Mouse (Mus musculus) forebrain, embryonic 14.5 days (tissue): Measurements from ENCODE around the gene Slc3a2. TPM values are rescaled to one million over a fixed set of nuclear protein-coding genes. Genes with fewer than 3 reads are reported as not detected.

Experiments
- ATAC-seq: fragments of 200-750 bp; cut with Nextera tagmentation; 2 replicates; pipeline ENCODE4 v1.8.0; 2017; ENCODE audit warnings: mild to moderate bottlenecking, moderate library complexity
- DNase-seq: peaks from one replicate; pipeline ENCODE4 v3.0.0-alpha.2; 2015; ENCODE audit warnings: low spot score
- H3K27ac ChIP-seq: fragments of 300-500 bp; sonication (generic); 2 replicates; pipeline ENCODE4 v1.5.1; 2014; ENCODE audit warnings: low read depth, mild to moderate bottlenecking, control low read depth, low read length, moderate library complexity
- H3K27me3 ChIP-seq: fragments of 300-500 bp; sonication (generic); replicated peaks from 2 replicates; pipeline ENCODE4 v1.6.1; 2014; ENCODE audit warnings: low read length, control low read depth, mixed read lengths; ENCODE audit not compliant: control insufficient read depth, insufficient read depth
- H3K36me3 ChIP-seq: fragments of 300-500 bp; sonication (generic); 2 replicates; pipeline ENCODE4 v1.6.1; 2014; ENCODE audit warnings: low read length, control low read depth; ENCODE audit not compliant: control insufficient read depth, insufficient read depth
- H3K4me1 ChIP-seq: fragments of 300-500 bp; sonication (generic); 2 replicates; pipeline ENCODE4 v1.6.1; 2014; ENCODE audit warnings: antibody characterized with exemption, low read length, control low read depth; ENCODE audit not compliant: control insufficient read depth, insufficient read depth
- H3K4me2 ChIP-seq: fragments of 300-500 bp; sonication (generic); 2 replicates; pipeline ENCODE4 v1.6.1; 2014; ENCODE audit warnings: mild to moderate bottlenecking, control low read depth, low read length
- H3K4me3 ChIP-seq: fragments of 300-500 bp; sonication (generic); 2 replicates; pipeline ENCODE4 v1.5.1; 2014; ENCODE audit warnings: low read depth, low read length, control low read depth
- H3K9ac ChIP-seq: fragments of 300-500 bp; sonication (generic); 2 replicates; pipeline ENCODE4 v1.6.1; 2014; ENCODE audit warnings: mild to moderate bottlenecking, low read length, control low read depth, moderate library complexity
- H3K9me3 ChIP-seq: fragments of 300-500 bp; sonication (generic); replicated peaks from 2 replicates; pipeline ENCODE4 v1.6.1; 2016; ENCODE audit warnings: low read length, control low read depth, mixed read lengths; ENCODE audit not compliant: control insufficient read depth
- WGBS: fragments of 180-500 bp; shearing (Covaris S2); extraction: QIAGEN DNeasy Blood & Tissue Kit; methylation state at CpG from one replicate; pipeline ENCODE4 v1.1.7; 2014; 5-methylcytosine and 5-hydroxymethylcytosine counted together
- polyA plus RNA-seq: library from polyadenylated mRNA; unstranded; fragments of >200 nt; fragmentation: Nextera tagmentation; extraction: Ambion mirVana; gene quantifications from 2 replicates; pipeline ENCODE4 v1.2.1, GENCODE M21; 2014

Gene Slc3a2
- polyA plus RNA-seq, 1 experiment from 2014 or later: 179 TPM

GRCm38 (mm10) chr19:8706930-8707329 is 16.2 kb downstream of the Slc3a2 start:
- Histone ChIP-seq H3K27ac (no peak overlapping the region), H3K4me3 (no peak overlapping the region), H3K27me3 (no peaks in the 10 kb centered on the region), H3K9me3 (no peaks in the 10 kb centered on the region), H3K9ac (no peak overlapping the region), H3K36me3 (peaks cover 51% of the 10 kb centered on the region), H3K4me2 (no peak overlapping the region), H3K4me1 (peaks cover 7% of the 10 kb centered on the region)
- ATAC-seq: no peak
- 94% methylated on average over 7 of the region's 7 CpGs for WGBS
- no peak for DNase-seq

GRCm38 (mm10) chr19:8706132-8706667 is 17.0 kb downstream of the Slc3a2 start:
- no peak overlapping the region for H3K4me2 ChIP-seq
- no peaks in the 10 kb centered on the region; the same call in 1 of the 2 replicates for H3K4me1 ChIP-seq
- ATAC-seq (no peak), DNase-seq (no peak)
- no peaks in the 10 kb centered on the region for H3K9me3 ChIP-seq
- no peaks in the 10 kb centered on the region for H3K27me3 ChIP-seq
- no peak overlapping the region for H3K9ac ChIP-seq
- no peak overlapping the region for H3K4me3 ChIP-seq
- 86% methylated on average over 7 of the region's 7 CpGs for WGBS
- H3K27ac ChIP-seq: no peak overlapping the region
- H3K36me3 ChIP-seq: peaks cover 46% of the 10 kb centered on the region

- no peaks in the 10 kb centered on the region for H3K27me3 ChIP-seq
- ATAC-seq (no peak), DNase-seq (no peak)
- WGBS: 84% methylated on average over 6 of the region's 6 CpGs
- H3K9me3 ChIP-seq: no peaks in the 10 kb centered on the region
- H3K4me2 ChIP-seq: no peak overlapping the region
- no peak overlapping the region for H3K9ac ChIP-seq
- H3K4me3 ChIP-seq: no peak overlapping the region
- no peaks in the 10 kb centered on the region for H3K4me1 ChIP-seq
- peaks cover 37% of the 10 kb centered on the region for H3K36me3 ChIP-seq
- H3K27ac ChIP-seq: no peak overlapping the region
Measured at GRCm38 (mm10) chr19:8705026-8705708, 18.0 kb downstream of the Slc3a2 start.

DNA sequence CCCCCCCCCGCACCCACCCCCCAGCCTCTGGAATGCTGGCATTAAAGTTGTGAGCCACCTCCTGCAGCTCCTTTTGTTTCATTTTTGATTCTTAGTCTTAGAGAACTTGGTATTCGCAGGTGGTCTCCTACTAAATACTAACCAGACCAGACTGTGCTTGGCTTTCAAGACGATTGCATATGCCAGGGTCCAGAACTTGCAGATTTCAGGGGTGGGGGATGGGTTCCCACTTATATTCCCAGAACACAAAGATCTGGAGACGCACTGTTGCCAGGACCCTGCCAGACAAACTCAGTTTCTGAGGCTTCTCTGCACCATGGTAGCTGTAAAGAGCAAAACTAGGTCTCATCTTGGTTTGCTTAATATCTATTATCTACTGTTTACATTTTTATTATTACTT is 19.6 kb downstream of the Slc3a2 start:
- ATAC-seq (no peak), DNase-seq (no peak)
- 42% methylated on average over 4 of the region's 4 CpGs for WGBS

GRCm38 (mm10) chr19:8702458-8702857 is 20.7 kb downstream of the Slc3a2 start:
- no peak overlapping the region for H3K4me3 ChIP-seq
- no peaks in the 10 kb centered on the region for H3K27me3 ChIP-seq
- H3K36me3 ChIP-seq: peaks cover 10% of the 10 kb centered on the region
- 55% methylated on average over 3 of the region's 3 CpGs for WGBS
- no peak for ATAC-seq
- no peak overlapping the region for H3K4me2 ChIP-seq
- no peaks in the 10 kb centered on the region for H3K4me1 ChIP-seq
- DNase-seq: no peak
- no peak overlapping the region for H3K9ac ChIP-seq
- H3K9me3 ChIP-seq: no peaks in the 10 kb centered on the region
- H3K27ac ChIP-seq: no peak overlapping the region

More for the DNA sequence above, 19.6 kb downstream of the Slc3a2 start:
- H3K4me3 ChIP-seq: no peak overlapping the region
- H3K27me3 ChIP-seq: no peaks in the 10 kb centered on the region
- no peaks in the 10 kb centered on the region for H3K4me1 ChIP-seq
- no peak overlapping the region for H3K4me2 ChIP-seq
- no peak overlapping the region for H3K27ac ChIP-seq
- H3K36me3 ChIP-seq: peaks cover 21% of the 10 kb centered on the region
- H3K9me3 ChIP-seq: no peaks in the 10 kb centered on the region
- H3K9ac ChIP-seq: no peak overlapping the region

DNA sequence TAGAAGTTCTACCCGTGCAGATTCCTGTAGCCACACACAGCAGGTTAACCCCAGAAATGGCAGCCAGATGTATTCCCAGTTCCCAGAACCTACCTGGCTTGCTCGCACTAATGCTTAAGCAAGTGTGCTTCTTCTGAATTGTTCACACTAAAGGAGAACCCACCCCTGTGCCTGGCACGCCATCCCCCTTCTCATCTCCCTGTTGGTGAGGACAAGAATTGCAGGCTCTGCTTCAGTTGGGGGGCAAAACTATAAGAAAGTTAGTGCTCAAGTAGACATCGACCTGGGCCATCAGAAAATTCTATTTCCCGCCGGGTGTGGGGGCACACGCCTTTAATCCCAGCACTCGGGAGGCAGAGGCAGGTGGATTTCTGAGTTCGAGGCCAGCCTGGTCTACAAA is 23.5 kb downstream of the Slc3a2 start:
- H3K27ac ChIP-seq: no peak overlapping the region
- H3K4me1 ChIP-seq: no peaks in the 10 kb centered on the region
- ATAC-seq: no peak
- no peak overlapping the region for H3K9ac ChIP-seq
- H3K4me2 ChIP-seq: no peak overlapping the region
- H3K4me3 ChIP-seq: no peak overlapping the region
- WGBS: 75% methylated on average over 9 of the region's 9 CpGs
- H3K36me3 ChIP-seq: no peaks in the 10 kb centered on the region
- H3K27me3 ChIP-seq: no peaks in the 10 kb centered on the region
- H3K9me3 ChIP-seq: no peaks in the 10 kb centered on the region
- DNase-seq: no peak

GRCm38 (mm10) chr19:8695330-8695729 is 27.8 kb downstream of the Slc3a2 start:
- no peak overlapping the region for H3K27ac ChIP-seq
- H3K9me3 ChIP-seq: no peaks in the 10 kb centered on the region
- no peak overlapping the region for H3K4me2 ChIP-seq
- 64% methylated on average over 6 of the region's 6 CpGs for WGBS
- no peaks in the 10 kb centered on the region for H3K27me3 ChIP-seq
- H3K9ac ChIP-seq: no peak overlapping the region
- no peak overlapping the region for H3K4me3 ChIP-seq
- H3K4me1 ChIP-seq: no peaks in the 10 kb centered on the region
- no peak for DNase-seq
- H3K36me3 ChIP-seq: no peaks in the 10 kb centered on the region
- ATAC-seq: no peak

GRCm38 (mm10) chr19:8692740-8693139 is 30.4 kb downstream of the Slc3a2 start:
- Histone ChIP-seq H3K9me3 (no peaks in the 10 kb centered on the region), H3K36me3 (no peaks in the 10 kb centered on the region), H3K9ac (no peak overlapping the region), H3K27me3 (no peaks in the 10 kb centered on the region), H3K4me2 (no peak overlapping the region), H3K27ac (no peak overlapping the region), H3K4me3 (no peak overlapping the region), H3K4me1 (no peaks in the 10 kb centered on the region)
- DNase-seq: no peak
- WGBS: 71% methylated on average over 5 of the region's 5 CpGs
- no peak for ATAC-seq

DNA sequence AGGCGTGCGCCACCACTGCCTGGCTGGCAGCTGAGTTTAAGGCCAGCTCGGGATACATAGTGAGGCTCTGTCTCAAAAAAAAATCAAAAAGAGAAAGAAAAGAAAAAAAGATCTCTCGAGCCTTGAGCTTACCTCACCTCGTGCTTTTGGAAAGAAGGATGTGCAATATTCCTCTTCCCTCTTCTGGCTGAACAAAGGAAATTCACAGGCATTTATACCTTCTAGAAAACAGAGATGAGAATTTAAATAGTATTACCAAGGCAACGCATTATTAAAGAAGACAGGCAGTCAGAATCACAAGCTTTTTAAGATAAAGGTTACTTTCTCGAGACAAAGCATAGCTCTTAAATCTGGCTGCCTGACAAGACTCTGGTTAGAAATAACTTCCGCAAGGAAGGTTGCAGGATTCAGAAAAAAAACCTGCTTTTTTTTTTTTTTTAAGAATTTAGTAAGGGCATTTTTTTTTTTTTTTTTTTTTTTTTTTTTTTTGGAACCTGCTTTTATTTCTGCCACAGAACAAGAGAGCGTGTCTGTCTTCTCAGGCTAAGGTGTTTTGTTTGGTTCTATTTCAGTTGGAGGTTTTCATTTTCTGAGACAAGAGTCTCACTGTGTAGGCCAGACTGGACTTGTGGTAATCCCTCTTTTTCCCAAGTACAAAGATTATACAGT is 31.2 kb downstream of the Slc3a2 start:
- DNase-seq: peak; percentile 50

More for the DNA sequence above, 31.2 kb downstream of the Slc3a2 start:
- Histone ChIP-seq H3K9ac (no peak overlapping the region), H3K9me3 (no peaks in the 10 kb centered on the region), H3K4me2 (no peak overlapping the region), H3K27me3 (no peaks in the 10 kb centered on the region), H3K27ac (peak overlapping the region; percentile 39; the same call in 1 of the 2 replicates), H3K36me3 (no peaks in the 10 kb centered on the region), H3K4me3 (no peak overlapping the region), H3K4me1 (no peaks in the 10 kb centered on the region)
- ATAC-seq: no peak
- 44% methylated on average over 9 of the region's 9 CpGs for WGBS
